Mouse (Mus musculus): ENCODE measurements around the gene Skap1. TPM values are rescaled to one million over a fixed set of nuclear protein-coding genes. Genes with fewer than 3 reads are reported as not detected.
A peak's percentile ranks its signal among the peaks of the same experiment; 100 is the strongest.

The Skap1 gene
- polyA plus RNA-seq, 1 experiment = not detected

GRCm38 (mm10) chr11:96637927-96638326 lies 173.5 kb downstream of the Skap1 start:
- H3K36me3 ChIP-seq (replicated peaks; ENCODE audit: low read length) = no peaks in the 10 kb centered on the region
- no peaks in the 10 kb centered on the region for H3K9me3 ChIP-seq
- TF ChIP-seq FLI1 (IDR thresholded peaks at IDR 0.05; ENCODE audit: low read length) (no peak), GATA1 (IDR thresholded peaks at IDR 0.05; ENCODE audit: borderline replicate concordance, low read length) (no peak)
- H3K4me1 ChIP-seq = peaks cover 39% of the 10 kb centered on the region
- no peak overlapping the region for H3K4me3 ChIP-seq (replicated peaks)
- H3K27me3 ChIP-seq (replicated peaks) = peaks cover 10% of the 10 kb centered on the region

- Histone ChIP-seq H3K27me3 (replicated peaks) (peaks cover 8% of the 10 kb centered on the region), H3K4me1 (peaks cover 56% of the 10 kb centered on the region), H3K9me3 (no peaks in the 10 kb centered on the region), H3K4me3 (replicated peaks) (no peak overlapping the region), H3K36me3 (replicated peaks; ENCODE audit: low read length) (no peaks in the 10 kb centered on the region)
- TF ChIP-seq FLI1 (IDR thresholded peaks at IDR 0.05; ENCODE audit: low read length) = no peak
- TF ChIP-seq GATA1 (IDR thresholded peaks at IDR 0.05; ENCODE audit: borderline replicate concordance, low read length) = no peak
Measured at GRCm38 (mm10) chr11:96639805-96640204, 175.4 kb downstream of the Skap1 start.

GRCm38 (mm10) chr11:96642173-96643140 lies 178.1 kb downstream of the Skap1 start:
- no peak for TF ChIP-seq GATA1 (IDR thresholded peaks at IDR 0.05; ENCODE audit: borderline replicate concordance, low read length)
- TF ChIP-seq FLI1 (IDR thresholded peaks at IDR 0.05; ENCODE audit: low read length) = no peak
- Histone ChIP-seq H3K9me3 (no peaks in the 10 kb centered on the region), H3K36me3 (replicated peaks; ENCODE audit: low read length) (no peaks in the 10 kb centered on the region), H3K27me3 (replicated peaks) (peaks cover 5% of the 10 kb centered on the region), H3K4me1 (peaks cover 76% of the 10 kb centered on the region), H3K4me3 (replicated peaks) (peak overlapping the region; percentile 31)

- Histone ChIP-seq H3K36me3 (replicated peaks; ENCODE audit: low read length) (no peaks in the 10 kb centered on the region), H3K4me3 (replicated peaks) (peak overlapping the region; percentile 23), H3K9me3 (no peaks in the 10 kb centered on the region), H3K4me1 (peaks cover 73% of the 10 kb centered on the region), H3K27me3 (replicated peaks) (no peaks in the 10 kb centered on the region)
- TF ChIP-seq GATA1 (IDR thresholded peaks at IDR 0.05; ENCODE audit: borderline replicate concordance, low read length) = no peak
- no peak for TF ChIP-seq FLI1 (IDR thresholded peaks at IDR 0.05; ENCODE audit: low read length)
Measured at GRCm38 (mm10) chr11:96644969-96645368, 180.6 kb downstream of the Skap1 start.

GRCm38 (mm10) chr11:96645538-96646037 lies 181.2 kb downstream of the Skap1 start:
- TF ChIP-seq FLI1 (IDR thresholded peaks at IDR 0.05; ENCODE audit: low read length) = no peak
- no peak for TF ChIP-seq GATA1 (IDR thresholded peaks at IDR 0.05; ENCODE audit: borderline replicate concordance, low read length)
- Histone ChIP-seq H3K36me3 (replicated peaks; ENCODE audit: low read length) (no peaks in the 10 kb centered on the region), H3K4me3 (replicated peaks) (peak overlapping the region; percentile 24), H3K27me3 (replicated peaks) (no peaks in the 10 kb centered on the region), H3K9me3 (no peaks in the 10 kb centered on the region), H3K4me1 (peaks cover 69% of the 10 kb centered on the region)

- no peak overlapping the region for H3K4me3 ChIP-seq (replicated peaks)
- H3K4me1 ChIP-seq = peaks cover 34% of the 10 kb centered on the region
- TF ChIP-seq FLI1 (IDR thresholded peaks at IDR 0.05; ENCODE audit: low read length) (no peak), GATA1 (IDR thresholded peaks at IDR 0.05; ENCODE audit: borderline replicate concordance, low read length) (no peak)
- no peaks in the 10 kb centered on the region for H3K36me3 ChIP-seq (replicated peaks; ENCODE audit: low read length)
- H3K27me3 ChIP-seq (replicated peaks) = peaks cover 7% of the 10 kb centered on the region
- no peaks in the 10 kb centered on the region for H3K9me3 ChIP-seq
Measured at GRCm38 (mm10) chr11:96651848-96652247, 187.5 kb downstream of the Skap1 start.

GRCm38 (mm10) chr11:96653867-96654266 lies 189.5 kb downstream of the Skap1 start:
- Histone ChIP-seq H3K4me1 (peaks cover 19% of the 10 kb centered on the region), H3K9me3 (no peaks in the 10 kb centered on the region), H3K4me3 (replicated peaks) (peak overlapping the region; percentile 4), H3K36me3 (replicated peaks; ENCODE audit: low read length) (no peaks in the 10 kb centered on the region), H3K27me3 (replicated peaks) (peaks cover 9% of the 10 kb centered on the region)
- TF ChIP-seq FLI1 (IDR thresholded peaks at IDR 0.05; ENCODE audit: low read length) (no peak), GATA1 (IDR thresholded peaks at IDR 0.05; ENCODE audit: borderline replicate concordance, low read length) (no peak)

- H3K4me3 ChIP-seq (replicated peaks) = no peak overlapping the region
- H3K4me1 ChIP-seq = peaks cover 25% of the 10 kb centered on the region
- peaks cover 19% of the 10 kb centered on the region for H3K27me3 ChIP-seq (replicated peaks)
- TF ChIP-seq GATA1 (IDR thresholded peaks at IDR 0.05; ENCODE audit: borderline replicate concordance, low read length) (no peak), FLI1 (IDR thresholded peaks at IDR 0.05; ENCODE audit: low read length) (no peak)
- H3K9me3 ChIP-seq = no peaks in the 10 kb centered on the region
- H3K36me3 ChIP-seq (replicated peaks; ENCODE audit: low read length) = no peaks in the 10 kb centered on the region
Measured at GRCm38 (mm10) chr11:96658420-96658819, 194.0 kb downstream of the Skap1 start.

- no peaks in the 10 kb centered on the region for H3K36me3 ChIP-seq (replicated peaks; ENCODE audit: low read length)
- peaks cover 28% of the 10 kb centered on the region for H3K4me1 ChIP-seq
- no peaks in the 10 kb centered on the region for H3K9me3 ChIP-seq
- H3K4me3 ChIP-seq (replicated peaks) = peak overlapping the region; percentile 53
- peaks cover 3% of the 10 kb centered on the region for H3K27me3 ChIP-seq (replicated peaks)
- TF ChIP-seq GATA1 (IDR thresholded peaks at IDR 0.05; ENCODE audit: borderline replicate concordance, low read length) (no peak), FLI1 (IDR thresholded peaks at IDR 0.05; ENCODE audit: low read length) (no peak)
Measured at GRCm38 (mm10) chr11:96666924-96667323, 202.5 kb downstream of the Skap1 start.

GRCm38 (mm10) chr11:96668367-96668766 lies 204.0 kb downstream of the Skap1 start:
- H3K27me3 ChIP-seq (replicated peaks) = peaks cover 3% of the 10 kb centered on the region

More at GRCm38 (mm10) chr11:96668367-96668766, 204.0 kb downstream of the Skap1 start:
- Histone ChIP-seq H3K4me3 (replicated peaks) (no peak overlapping the region), H3K36me3 (replicated peaks; ENCODE audit: low read length) (no peaks in the 10 kb centered on the region), H3K9me3 (no peaks in the 10 kb centered on the region), H3K4me1 (peaks cover 31% of the 10 kb centered on the region)
- TF ChIP-seq GATA1 (IDR thresholded peaks at IDR 0.05; ENCODE audit: borderline replicate concordance, low read length) (no peak), FLI1 (IDR thresholded peaks at IDR 0.05; ENCODE audit: low read length) (no peak)

All from megakaryocyte, embryonic 14.5 days (primary cell).